Mouse (Mus musculus): ENCODE data around the gene Rbm7. TPM values are rescaled to one million over a fixed set of nuclear protein-coding genes. Genes with fewer than 3 reads are reported as not detected.

Rbm7 gene
- polyA plus RNA-seq, 1 experiment from 2014 or later, result 132 TPM

Small RNA genes lying within 50 kb of the gene (microRNA-seq; reads per million reads assigned to microRNA genes)
- gene Gm23653 (ENCODE audit: insufficient number of aligned reads), result not detected

Other genes with a start within 250 kb of the Rbm7 start
- gene Nxpe2, start 141.8 kb downstream of the Rbm7 start, polyA plus RNA-seq (2014; fragmentation: Nextera tagmentation; extraction: Ambion mirVana), result 0.73 and 1.2 TPM in 2 replicates
- gene Rexo2, start 14.7 kb downstream of the Rbm7 start, polyA plus RNA-seq (2014; fragmentation: Nextera tagmentation; extraction: Ambion mirVana), result 91.5 and 100 TPM in 2 replicates
- 34.5 and 35.8 TPM in 2 replicates for gene Gm5617, start 143 bp upstream of the Rbm7 start, polyA plus RNA-seq (2014; fragmentation: Nextera tagmentation; extraction: Ambion mirVana)
- 1.1 and 1.9 TPM in 2 replicates for gene Nnmt, start 109.9 kb upstream of the Rbm7 start, polyA plus RNA-seq (2014; fragmentation: Nextera tagmentation; extraction: Ambion mirVana)